Mouse (Mus musculus) spleen, adult 2 months (tissue): ENCODE measurements around the gene Nrip1.

Source experiments
- CTCF ChIP-seq: fragments of 200-500 bp; IDR thresholded peaks from 2 replicates; pipeline ENCODE4 v1.5.1; 2011; ENCODE audit warnings: mild to moderate bottlenecking, inconsistent platforms; ENCODE audit not compliant: insufficient read depth, insufficient read length, insufficient replicate concordance; ENCODE audit errors: extremely low read depth
- POLR2A ChIP-seq: fragments of 200-500 bp; IDR thresholded peaks from 2 replicates; pipeline ENCODE4 v1.6.1; 2011; ENCODE audit warnings: low read depth, low read length, inconsistent platforms

DNA sequence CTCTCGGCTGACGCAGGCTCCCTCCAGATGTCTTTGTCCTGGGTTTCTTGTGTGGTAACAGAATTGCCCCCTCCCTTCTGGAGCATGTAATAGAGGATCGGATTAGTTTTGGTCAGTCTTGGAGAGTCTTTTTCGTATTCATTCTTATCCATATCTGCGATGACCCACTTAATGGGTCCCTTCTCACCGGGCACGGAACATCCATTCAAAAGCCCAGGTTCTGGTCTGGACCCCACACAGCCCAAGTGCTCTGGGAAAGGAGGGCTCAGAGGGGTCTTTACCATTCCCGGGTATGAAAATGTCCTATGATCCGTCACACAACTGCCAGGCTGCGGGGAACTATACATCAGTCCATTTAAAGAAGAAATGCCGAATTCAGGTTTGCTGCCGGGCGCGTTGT, 82.3 kb downstream of the Nrip1 start:
- TF ChIP-seq POLR2A (no peak), CTCF (no peak)
